Mouse (Mus musculus) heart, postnatal 36 days (tissue): ENCODE measurements around the gene Rhot2. TPM values are rescaled to one million over a fixed set of nuclear protein-coding genes. Genes with fewer than 3 reads are reported as not detected.
A peak's percentile ranks its signal among the peaks of the same experiment; 100 is the strongest.

ENCODE experiments used
- DNase-seq, 2 experiments: peaks; one replicate each; pipeline ENCODE4 v3.0.0; 2021 to 2022
- intact Hi-C: fragments of 180-260 bp; cut with DNase I; formaldehyde crosslinking; loops from one replicate; pipeline ENCODE4 v1.15.1; 2025
- total RNA-seq, 2 experiments: library from RNA; stranded (reverse); gene quantifications; 2 replicates each; pipeline ENCODE4 v1.2.3; 2021

The Rhot2 gene
- total RNA-seq, 2 experiments from 2014 or later, result 110 to 115 TPM

DNA sequence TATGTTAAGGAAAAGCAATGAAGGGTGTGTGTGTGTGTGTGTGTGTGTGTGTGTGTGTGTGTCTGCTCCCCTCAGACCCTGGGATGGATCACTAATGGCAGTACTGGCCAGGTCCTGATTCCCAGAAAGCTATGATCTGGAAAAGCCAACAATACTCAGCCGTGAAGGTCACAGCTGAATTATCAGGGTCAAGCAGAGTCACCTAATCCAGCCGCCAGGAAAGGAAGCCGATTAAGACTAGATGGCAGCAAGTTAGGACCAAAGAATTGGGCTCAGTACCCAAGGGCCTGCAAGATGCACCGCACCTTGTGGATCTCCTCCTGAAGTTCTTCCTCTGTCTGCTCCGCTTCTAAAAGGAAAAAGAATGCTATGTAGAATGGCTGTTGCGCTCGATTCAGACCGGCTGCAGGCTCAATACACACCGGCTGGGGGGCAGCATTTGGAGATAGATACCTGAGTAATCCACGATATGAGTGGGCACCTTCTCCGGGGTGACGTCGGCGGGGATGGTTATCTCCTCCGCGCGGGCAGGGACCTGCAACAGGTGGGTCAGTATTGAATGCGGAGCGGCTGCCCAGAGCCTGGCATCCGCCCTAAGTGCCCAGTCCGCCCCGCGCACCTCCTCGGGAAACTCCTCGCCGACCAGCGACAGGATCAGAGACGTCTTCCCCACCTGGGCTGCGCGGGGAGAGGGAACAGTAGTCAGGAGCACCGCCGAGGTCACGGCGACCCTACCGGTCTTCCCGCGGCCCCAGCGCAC is 835 bp downstream of the Rhot2 start:
- DNase-seq, result no peak
- intact Hi-C loops, result loop anchor here (2.0 kb wide), 1 partner anchor 25 kb away; the partner anchor contains the start of gene Mcrip2

GRCm38 (mm10) chr17:25843122-25843521 is 1.5 kb downstream of the Rhot2 start:
- intact Hi-C loops, result no loop called here
- no peak for DNase-seq

DNA sequence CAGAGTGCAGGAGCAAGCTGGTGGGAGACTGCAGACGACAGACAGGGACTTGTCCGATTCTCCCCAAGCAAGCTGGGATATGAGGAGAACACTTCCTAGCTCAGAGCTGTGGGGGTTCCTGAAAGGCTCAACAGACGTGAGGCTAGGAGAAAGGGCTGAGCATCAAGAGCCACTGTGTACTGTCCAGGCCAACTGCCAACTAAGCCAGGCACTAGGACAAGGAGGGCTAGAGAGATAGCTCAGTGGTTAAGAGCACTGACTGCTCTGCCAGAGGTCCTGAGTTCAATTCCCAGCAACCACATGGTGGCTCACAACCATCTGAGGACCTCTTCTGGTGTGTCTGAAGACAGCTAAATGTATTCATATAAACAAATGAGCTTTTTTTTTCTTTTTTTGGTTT is 2.1 kb downstream of the Rhot2 start:
- DNase-seq, result no peak
- intact Hi-C loops, result no loop called here

- no peak for DNase-seq
- intact Hi-C loops, result no loop called here
Measured at GRCm38 (mm10) chr17:25841117-25841880, 3.4 kb downstream of the Rhot2 start, which contains the start of gene Gm20683. TSS of gene Gm20683 (minus strand) at chr17:25841763.

- intact Hi-C loops, result no loop called here
- DNase-seq, result no peak
Measured at GRCm38 (mm10) chr17:25840519-25840918, 4.1 kb downstream of the Rhot2 start.

GRCm38 (mm10) chr17:25839455-25840235 is 5.0 kb downstream of the Rhot2 start:
- intact Hi-C loops, result no loop called here
- no peak for DNase-seq

GRCm38 (mm10) chr17:25838904-25839303 is 5.7 kb downstream of the Rhot2 start:
- intact Hi-C loops, result no loop called here
- DNase-seq, result no peak

DNA sequence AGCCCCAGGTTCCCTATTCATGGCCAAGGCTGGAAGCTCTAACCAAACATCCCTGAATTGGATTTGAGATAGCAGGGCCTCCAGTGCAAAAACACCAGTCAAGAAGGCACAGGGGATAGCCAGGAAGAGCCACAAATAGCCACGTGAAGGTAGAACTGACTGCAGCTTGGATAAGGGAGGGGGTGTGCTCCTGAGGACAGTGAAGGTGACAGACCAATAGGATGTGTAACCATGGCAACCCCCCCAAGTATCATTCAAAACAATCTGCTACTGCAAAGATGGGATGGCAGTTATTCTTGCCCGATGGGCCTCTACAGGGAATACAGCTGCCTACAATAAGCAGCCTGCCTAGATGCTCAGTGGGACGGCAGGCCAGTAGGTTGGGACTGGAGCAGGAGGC is 7.1 kb downstream of the Rhot2 start:
- no peak for DNase-seq
- intact Hi-C loops, result no loop called here

GRCm38 (mm10) chr17:25837076-25837410 is 7.6 kb downstream of the Rhot2 start, which contains the start of gene Rhbdl1:
TSS of gene Rhbdl1 (minus strand) at chr17:25837295.
- DNase-seq, result peak; percentile 64 to 67
- intact Hi-C loops, result no loop called here

DNA sequence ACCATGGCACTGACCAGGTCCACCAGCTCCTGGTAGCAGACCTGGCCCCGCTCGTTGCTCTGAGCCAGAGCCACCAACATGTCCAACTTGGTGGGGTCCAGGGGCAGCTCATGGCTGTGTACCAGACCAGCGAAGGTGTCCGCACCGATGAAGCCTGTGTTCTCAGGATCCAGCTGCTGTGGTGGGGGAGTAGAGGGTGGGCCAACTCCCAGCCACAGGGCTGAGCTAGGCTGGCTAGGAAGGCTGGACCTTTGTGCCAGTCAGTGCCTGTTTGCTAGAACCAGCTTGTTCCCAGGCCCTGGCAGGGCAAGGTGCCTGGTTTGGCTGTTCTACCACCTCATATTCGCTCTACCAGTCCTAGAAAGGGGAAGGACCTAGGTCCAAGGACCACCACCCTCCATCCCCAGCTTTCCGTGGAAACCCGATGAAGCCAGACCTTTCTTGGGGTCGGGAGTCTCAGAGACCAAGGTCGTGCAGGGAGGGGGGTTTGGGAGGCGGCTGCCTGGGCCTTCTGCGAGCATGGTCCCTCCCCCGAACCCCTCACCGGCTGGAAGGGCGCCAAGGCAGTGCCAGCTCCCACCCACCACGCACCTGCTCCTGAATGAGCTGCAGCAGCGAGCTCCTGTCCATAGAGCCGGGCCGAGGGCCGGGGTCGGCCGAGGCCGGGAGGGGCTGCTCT is 8.1 kb downstream of the Rhot2 start:
- intact Hi-C loops, result no loop called here
- DNase-seq, result peak in 1 of 2 experiments; percentile 27

- DNase-seq, result no peak
- intact Hi-C loops, result no loop called here
Measured at GRCm38 (mm10) chr17:25835816-25836215, 8.8 kb downstream of the Rhot2 start.

DNA sequence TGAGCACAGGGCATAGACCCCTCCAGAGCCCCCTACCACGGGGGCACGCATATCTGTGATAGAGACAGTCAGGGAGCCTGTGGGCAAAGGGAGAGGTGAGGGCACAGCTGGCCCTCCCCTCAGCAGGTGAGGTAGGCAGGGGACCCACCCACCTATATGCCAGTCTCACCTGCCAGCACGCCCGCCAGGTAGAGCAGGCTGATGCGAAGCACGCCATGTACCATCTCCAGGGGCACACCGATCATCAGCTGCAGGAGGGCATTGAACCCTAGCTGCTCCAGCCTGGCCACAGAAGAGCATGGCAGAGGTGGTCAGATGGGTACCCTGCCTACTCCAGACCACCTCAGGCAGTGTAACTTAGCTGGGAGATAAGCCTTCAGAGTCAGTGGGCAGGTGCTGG is 9.3 kb downstream of the Rhot2 start:
- DNase-seq, result no peak
- intact Hi-C loops, result no loop called here

DNA sequence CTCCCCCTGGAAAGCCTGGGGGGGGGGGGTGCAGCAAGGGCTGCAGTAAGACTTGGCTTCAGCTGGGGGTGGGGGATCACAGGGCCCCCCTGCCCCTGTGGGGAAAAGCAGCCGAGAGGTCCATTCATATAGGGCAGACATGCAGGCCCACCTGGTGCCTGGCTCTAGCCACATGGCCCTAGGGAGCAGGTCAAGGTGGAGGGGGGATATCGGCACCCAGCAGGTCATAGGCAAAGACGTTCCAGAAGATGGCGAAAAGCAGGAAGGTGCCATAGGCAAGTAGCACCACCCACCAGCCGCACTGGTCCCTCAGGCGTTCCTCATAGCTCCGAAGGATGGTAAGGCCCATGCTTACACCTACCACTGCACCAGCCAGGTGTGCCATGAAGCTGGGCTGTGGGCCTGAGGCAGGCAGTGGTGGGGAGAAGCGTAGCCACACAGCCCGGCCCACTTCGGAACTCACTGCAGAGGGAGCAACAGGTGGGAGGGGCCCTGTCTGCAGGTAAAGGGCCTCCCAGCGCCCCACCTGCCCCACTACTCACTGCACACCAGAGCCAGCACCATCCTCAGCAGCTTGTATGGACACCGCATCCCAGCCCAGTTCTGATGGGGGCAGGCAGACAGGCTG is 9.9 kb downstream of the Rhot2 start:
- no peak for DNase-seq
- intact Hi-C loops, result no loop called here

DNA sequence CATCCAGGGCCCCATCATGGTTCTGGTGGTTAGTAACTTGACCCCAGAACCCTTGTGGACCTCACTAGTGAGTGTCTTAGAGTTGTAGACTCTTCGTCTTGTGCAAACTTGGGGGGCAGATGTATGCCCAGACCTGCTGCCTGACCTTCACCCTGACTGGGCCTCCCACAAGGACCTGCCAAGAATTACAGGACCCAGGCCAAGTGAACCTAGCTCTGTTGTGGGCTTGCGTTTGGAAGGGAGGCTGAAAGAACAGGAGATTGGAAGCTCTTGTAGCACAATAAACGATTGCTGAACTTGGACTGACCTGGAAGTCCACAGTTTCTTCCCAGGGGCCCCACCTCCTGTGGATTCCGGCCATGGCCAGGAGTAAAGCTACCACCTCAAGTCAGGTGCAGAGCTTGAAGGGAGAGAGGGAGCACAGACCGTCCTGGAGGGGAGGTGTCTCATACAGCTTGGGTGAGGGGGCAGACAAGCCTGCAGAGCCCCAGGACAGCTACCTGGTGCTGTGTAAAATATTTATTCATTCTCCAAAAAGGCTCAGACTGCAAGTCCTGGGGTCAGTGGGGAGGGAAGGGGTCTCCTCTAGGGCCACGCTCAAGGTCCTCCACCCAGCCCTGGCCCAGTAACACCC is 10.6 kb downstream of the Rhot2 start:
- intact Hi-C loops, result no loop called here
- DNase-seq, result peak in 1 of 2 experiments; percentile 25

- intact Hi-C loops, result no loop called here
- DNase-seq, result peak in 1 of 2 experiments; percentile 90
Measured at GRCm38 (mm10) chr17:25833291-25833663, 11.4 kb downstream of the Rhot2 start, which contains the start of gene Stub1. TSS of gene Stub1 (minus strand) at chr17:25833404.

DNA sequence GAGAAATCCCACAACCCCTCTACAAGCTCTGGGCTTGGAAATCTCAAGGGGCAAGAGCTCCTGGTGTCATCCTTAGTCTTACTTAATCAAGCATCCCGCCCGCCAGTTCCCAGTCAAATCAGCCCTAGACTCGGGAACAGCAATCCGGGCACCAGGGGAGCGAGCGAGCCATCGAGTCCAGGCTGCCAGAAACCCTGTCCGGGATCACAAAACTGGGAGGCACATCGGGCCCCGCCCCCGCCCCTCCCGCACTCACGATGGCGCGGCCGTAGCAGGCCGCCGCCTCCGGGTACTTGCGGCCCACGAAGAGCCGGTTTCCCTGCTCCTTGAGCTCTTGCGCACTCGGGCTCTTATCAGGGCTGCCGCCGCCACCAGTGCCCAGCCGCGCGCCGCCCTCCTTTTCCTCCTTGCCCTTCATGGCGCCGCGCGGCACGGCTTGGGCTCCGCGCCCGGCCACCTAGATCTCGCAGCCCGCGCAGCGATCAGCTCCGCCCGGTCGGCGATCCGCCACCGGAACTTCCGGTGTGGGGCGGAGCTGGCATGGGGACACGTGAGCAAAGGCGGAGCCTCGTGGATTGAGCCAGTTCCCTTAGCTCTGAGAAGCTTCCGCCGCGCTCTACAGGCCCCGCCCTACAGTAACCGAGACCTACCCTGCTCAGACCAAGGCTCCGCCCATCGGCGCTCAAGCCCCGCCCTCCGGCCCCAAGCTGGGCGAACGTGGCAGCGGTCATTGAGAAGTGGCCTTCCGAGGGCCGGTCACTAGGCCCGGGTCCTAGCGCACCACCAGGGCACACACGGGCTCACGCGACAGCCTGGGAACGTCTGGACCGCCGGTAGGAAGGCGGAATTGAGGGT is 12.0 kb downstream of the Rhot2 start:
- intact Hi-C loops, result no loop called here
- DNase-seq, result peak; percentile 99 to 100

DNA sequence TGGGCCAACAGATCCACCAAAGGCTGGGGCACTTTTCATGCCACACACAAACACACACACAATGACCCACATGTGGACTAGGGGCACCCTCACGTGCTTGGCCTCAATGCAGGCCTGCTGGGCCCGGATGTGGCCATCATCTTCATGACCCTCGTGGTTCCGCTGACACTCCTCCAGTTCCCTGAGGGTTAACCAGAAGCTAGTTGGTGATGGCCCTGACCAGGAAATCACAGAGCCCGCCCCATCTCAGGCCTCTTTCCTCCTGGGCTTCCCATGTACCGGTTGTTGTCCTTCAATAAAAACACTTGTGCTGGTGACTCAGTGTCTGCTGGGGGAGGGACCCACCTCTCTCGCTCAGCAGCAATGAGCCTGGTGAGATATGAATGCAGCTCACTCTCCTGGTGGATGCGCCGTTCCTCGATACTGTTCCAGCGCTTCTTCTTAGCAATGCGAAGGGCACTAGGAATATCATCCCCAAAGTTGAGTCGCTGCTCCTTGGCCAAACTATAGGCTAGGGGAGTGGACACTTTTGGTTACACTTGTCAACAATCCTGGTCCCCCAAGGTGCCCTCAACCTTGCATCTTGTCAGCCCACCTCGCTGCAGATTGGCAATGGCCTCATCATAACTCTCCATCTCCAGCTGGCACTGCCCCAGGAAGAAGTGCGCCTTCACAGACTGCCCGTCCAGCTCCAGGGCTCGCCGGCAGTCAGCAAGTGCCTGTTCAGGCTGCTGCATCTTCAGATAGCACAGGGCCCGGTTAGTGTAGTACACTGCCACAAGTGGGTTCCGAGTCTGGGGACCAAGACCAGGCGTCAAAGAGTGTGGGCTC is 13.0 kb downstream of the Rhot2 start:
- DNase-seq, result no peak
- intact Hi-C loops, result no loop called here
